Comparison of ENCODE assay signal across 16 mouse cellular contexts in genomic region chr5:23519679-23520078, GRCm38 (mm10).
A peak's percentile ranks its signal among the peaks of the same experiment; 100 is the strongest.
DNase-seq lines count a peak whose midpoint lies in the region; ATAC-seq lines count a peak whose summit lies in the region.
"Had no signal": no experiment of that assay in that cellular context is flagged by ENCODE, and none has a peak within 500 bp of the region (broad histone marks: within the 10 kb centered on the region; RNA-seq: fewer than 3 reads in every experiment).

No protein-coding gene starts in this region.

- ATAC-seq in heart, embryonic 11.5 days (replicated peaks; ENCODE audit: insufficient number of reproducible peaks, low FRiP score, low TSS enrichment): no peak
- no peak; the same call in 1 of the 2 replicates for ATAC-seq in heart, embryonic 16.5 days (replicated peaks; ENCODE audit: extremely low read depth, insufficient read depth, low FRiP score)
- ATAC-seq in intestine, embryonic 15.5 days: no peak
- ATAC-seq: forebrain, embryonic 13.5 days; hindbrain, embryonic 16.5 days had no signal

- no peaks in the 10 kb centered on the region for H3K9me3 ChIP-seq in heart, embryonic 11.5 days (replicated peaks; ENCODE audit: control insufficient read depth, low read length)
- H3K9me3 ChIP-seq in heart, embryonic 16.5 days (replicated peaks; ENCODE audit: control insufficient read depth, low read length): no peaks in the 10 kb centered on the region
- H3K9me3 ChIP-seq in intestine, embryonic 15.5 days: no peaks in the 10 kb centered on the region
- H3K9me3 ChIP-seq: embryonic facial prominence, embryonic 10.5 days; forebrain, embryonic 13.5 days; hindbrain, embryonic 12.5 days had no signal

- no peak overlapping the region for H3K4me3 ChIP-seq in heart, embryonic 11.5 days (ENCODE audit: low read depth, low read length)
- no peak overlapping the region for H3K4me3 ChIP-seq in heart, embryonic 16.5 days (ENCODE audit: low read length)
- H3K4me3 ChIP-seq in intestine, embryonic 15.5 days (replicated peaks): no peak overlapping the region
- H3K4me3 ChIP-seq: embryonic facial prominence, embryonic 10.5 days; forebrain, embryonic 13.5 days; hindbrain, embryonic 12.5 days had no signal

- peaks cover 31% of the 10 kb centered on the region for H3K4me1 ChIP-seq in heart, embryonic 11.5 days (ENCODE audit: control insufficient read depth, insufficient read depth, low read length)
- H3K4me1 ChIP-seq in heart, embryonic 16.5 days (ENCODE audit: control insufficient read depth, insufficient read depth, low read length): peaks cover 44% of the 10 kb centered on the region
- H3K4me1 ChIP-seq in intestine, embryonic 15.5 days (replicated peaks): 0 out of 2 replicates have a peak, but pooled peaks cover 3% of the 10 kb centered on the region

- peak overlapping the region; percentile 49; the same call in 1 of the 2 replicates for H3K9ac ChIP-seq in heart, embryonic 11.5 days (ENCODE audit: low read depth, low read length)
- H3K9ac ChIP-seq in heart, embryonic 16.5 days (ENCODE audit: low read length): peak overlapping the region; percentile 23
- H3K9ac ChIP-seq in intestine, embryonic 15.5 days: no peak overlapping the region
- H3K9ac ChIP-seq: forebrain, embryonic 13.5 days; hindbrain, embryonic 12.5 days had no signal

- intact Hi-C loops in heart, postnatal 10 days (cut with DNase I): loop anchor here (5.0 kb wide), 1 partner anchor 98 kb away; no protein-coding TSS in a partner anchor
- intact Hi-C loops in heart, postnatal 36 days (cut with DNase I): loop anchor here (10.0 kb wide), 1 partner anchor 95 kb away; no protein-coding TSS in a partner anchor

- H3K27ac ChIP-seq in heart, embryonic 11.5 days (ENCODE audit: low read depth, low read length): peak overlapping the region; percentile 87
- peak overlapping the region; percentile 91 for H3K27ac ChIP-seq in heart, embryonic 16.5 days (ENCODE audit: low read length)
- no peak overlapping the region for H3K27ac ChIP-seq in intestine, embryonic 15.5 days
- H3K27ac ChIP-seq: embryonic facial prominence, embryonic 10.5 days; forebrain, embryonic 13.5 days; hindbrain, embryonic 12.5 days had no signal

- peak; percentile 85 for DNase-seq in heart, adult 11 months
- no peak for DNase-seq in heart, postnatal 10 days
- DNase-seq in heart, postnatal 36 days: no peak
- no peak for DNase-seq in layer of hippocampus, postnatal 25 days (ENCODE audit: extremely low spot score in 1 of 2, low spot score in 1 of 2)
- DNase-seq: adrenal gland, postnatal 10 days; cerebellum, adult 18-20 months; cerebellum, adult 9-11 months; cerebellum, postnatal 36 days; kidney, adult 18-20 months had no signal

- H3K4me2 ChIP-seq in heart, embryonic 11.5 days: peak overlapping the region; percentile 40
- H3K4me2 ChIP-seq in heart, embryonic 16.5 days (ENCODE audit: low read depth, low read length): peak overlapping the region; percentile 36
- H3K4me2 ChIP-seq in intestine, embryonic 15.5 days (replicated peaks): no peak overlapping the region
- H3K4me2 ChIP-seq: forebrain, embryonic 13.5 days; hindbrain, embryonic 12.5 days had no signal

- H3K27me3 ChIP-seq in heart, embryonic 11.5 days (ENCODE audit: control insufficient read depth, insufficient read depth, low read length): no peaks in the 10 kb centered on the region
- no peaks in the 10 kb centered on the region for H3K27me3 ChIP-seq in heart, embryonic 16.5 days (ENCODE audit: control insufficient read depth, insufficient read depth, low read length)
- no peaks in the 10 kb centered on the region for H3K27me3 ChIP-seq in intestine, embryonic 15.5 days (replicated peaks)
- H3K27me3 ChIP-seq: forebrain, embryonic 13.5 days; hindbrain, embryonic 12.5 days had no signal

- WGBS in heart, embryonic 11.5 days (ENCODE audit: insufficient replicate concordance): 52% methylated on average over 3 of the region's 3 CpGs
- WGBS in heart, embryonic 16.5 days: 49% methylated on average over 3 of the region's 3 CpGs
- WGBS in intestine, embryonic 15.5 days: 96% methylated on average over 3 of the region's 3 CpGs

- peaks cover 2% of the 10 kb centered on the region for H3K36me3 ChIP-seq in heart, embryonic 11.5 days (ENCODE audit: control insufficient read depth, insufficient read depth, low read length)
- H3K36me3 ChIP-seq in heart, embryonic 16.5 days (ENCODE audit: control insufficient read depth, insufficient read depth): peaks cover 8% of the 10 kb centered on the region
- peaks cover 9% of the 10 kb centered on the region for H3K36me3 ChIP-seq in intestine, embryonic 15.5 days
